Mouse (Mus musculus): ENCODE data around the gene Serpind1. TPM values are rescaled to one million over a fixed set of nuclear protein-coding genes. Genes with fewer than 3 reads are reported as not detected.

Gene Serpind1
- polyA plus RNA-seq, 2 experiments: 113 to 154 TPM

- H3K27ac ChIP-seq: no peak overlapping the region
- H3K27me3 ChIP-seq (ENCODE audit: control insufficient read depth, insufficient read depth, low read length): no peaks in the 10 kb centered on the region
- H3K9me3 ChIP-seq (ENCODE audit: control insufficient read depth, low read length): no peaks in the 10 kb centered on the region
- no peak for DNase-seq (ENCODE audit: low read depth in 3 of 3, low spot score in 3 of 3)
- 79% methylated on average over 4 of the region's 4 CpGs for WGBS (ENCODE audit: insufficient replicate concordance)
- peaks cover 12% of the 10 kb centered on the region for H3K36me3 ChIP-seq (replicated peaks; ENCODE audit: control insufficient read depth, insufficient read depth, low read depth)
- no peak overlapping the region for H3K9ac ChIP-seq (replicated peaks)
- H3K4me3 ChIP-seq (ENCODE audit: insufficient read depth in 1 of 2, low read depth in 2 of 2, low read length in 2 of 2): no peak overlapping the region
- H3K4me2 ChIP-seq (ENCODE audit: low read depth): no peak overlapping the region
- TF ChIP-seq CTCF (IDR thresholded peaks at IDR 0.05; ENCODE audit: low read depth) (no peak), EP300 (IDR thresholded peaks at IDR 0.05; ENCODE audit: low read depth) (no peak)
- H3K4me1 ChIP-seq (replicated peaks; ENCODE audit: control insufficient read depth in 2 of 2, insufficient read depth in 2 of 2, low read length in 1 of 2): peaks cover 0 to 5% of the 10 kb centered on the region in 2 experiments; a peak in 2 of 4 replicates
- ATAC-seq (ENCODE audit: insufficient read depth): no peak
Measured at GRCm38 (mm10) chr16:17358787-17359186, 27.6 kb downstream of the Serpind1 start.

GRCm38 (mm10) chr16:17382306-17382705, 51.1 kb downstream of the Serpind1 start:
- no peaks in the 10 kb centered on the region for H3K9me3 ChIP-seq (ENCODE audit: control insufficient read depth, low read length)
- ATAC-seq (ENCODE audit: insufficient read depth): no peak
- H3K9ac ChIP-seq (replicated peaks): no peak overlapping the region
- TF ChIP-seq EP300 (IDR thresholded peaks at IDR 0.05; ENCODE audit: low read depth) (no peak), CTCF (IDR thresholded peaks at IDR 0.05; ENCODE audit: low read depth) (no peak)
- no peak for DNase-seq (ENCODE audit: low read depth in 3 of 3, low spot score in 3 of 3)
- H3K36me3 ChIP-seq (replicated peaks; ENCODE audit: control insufficient read depth, insufficient read depth, low read depth): peaks cover 2% of the 10 kb centered on the region; the same call in 1 of the 2 replicates
- no peaks in the 10 kb centered on the region for H3K27me3 ChIP-seq (ENCODE audit: control insufficient read depth, insufficient read depth, low read length)
- no peak overlapping the region for H3K27ac ChIP-seq
- no peak overlapping the region for H3K4me2 ChIP-seq (ENCODE audit: low read depth)
- 82% methylated on average over 4 of the region's 4 CpGs for WGBS (ENCODE audit: insufficient replicate concordance)
- H3K4me3 ChIP-seq (ENCODE audit: insufficient read depth in 1 of 2, low read depth in 2 of 2, low read length in 2 of 2): no peak overlapping the region
- H3K4me1 ChIP-seq (replicated peaks; ENCODE audit: control insufficient read depth in 2 of 2, insufficient read depth in 2 of 2, low read length in 1 of 2): peaks cover 3 to 6% of the 10 kb centered on the region in 2 experiments

DNA sequence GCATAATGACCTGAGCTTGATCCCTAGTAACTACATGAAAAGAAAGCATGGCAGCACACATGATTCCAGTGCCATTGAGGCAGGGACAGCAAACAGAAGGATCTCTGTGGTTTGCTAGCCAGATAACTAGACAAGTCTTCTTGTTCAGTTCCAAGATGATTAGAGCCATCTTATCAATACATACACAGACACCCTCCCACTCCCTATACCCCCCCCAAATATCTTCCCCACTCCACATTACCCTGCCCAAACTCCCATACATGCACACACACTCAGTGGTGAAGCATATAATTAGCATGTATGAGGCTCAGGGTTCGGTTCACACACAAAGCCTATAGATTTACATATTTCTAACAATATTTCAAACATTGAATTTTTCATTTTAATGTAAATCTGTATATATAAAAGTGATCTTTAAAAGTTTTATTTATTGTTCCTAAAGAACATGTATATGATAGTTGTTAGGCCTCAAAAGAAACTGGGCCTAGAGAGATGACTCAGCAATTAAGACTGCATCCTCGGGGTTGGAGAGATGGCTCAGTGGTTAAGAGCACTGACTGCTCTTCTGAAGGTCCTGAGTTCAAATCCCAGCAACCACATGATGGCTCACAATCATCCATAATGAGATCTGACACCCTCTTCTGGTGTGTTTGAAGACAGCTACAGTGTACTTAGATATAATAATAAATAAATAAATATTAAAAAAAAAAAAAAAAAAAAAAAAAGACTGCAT, 52.6 kb downstream of the Serpind1 start:
- Histone ChIP-seq H3K9me3 (ENCODE audit: control insufficient read depth, low read length) (no peaks in the 10 kb centered on the region), H3K4me1 (replicated peaks; ENCODE audit: control insufficient read depth in 2 of 2, insufficient read depth in 2 of 2, low read length in 1 of 2) (peaks cover 3 to 6% of the 10 kb centered on the region in 2 experiments), H3K27me3 (ENCODE audit: control insufficient read depth, insufficient read depth, low read length) (no peaks in the 10 kb centered on the region), H3K36me3 (replicated peaks; ENCODE audit: control insufficient read depth, insufficient read depth, low read depth) (no peaks in the 10 kb centered on the region; the same call in 1 of the 2 replicates), H3K4me2 (ENCODE audit: low read depth) (no peak overlapping the region), H3K27ac (0 out of 2 replicates have a peak overlapping the region, but pooled peaks have one; percentile 22), H3K9ac (replicated peaks) (no peak overlapping the region), H3K4me3 (ENCODE audit: insufficient read depth in 1 of 2, low read depth in 2 of 2, low read length in 2 of 2) (no peak overlapping the region)
- ATAC-seq (ENCODE audit: insufficient read depth) (peak; percentile 86), DNase-seq (ENCODE audit: low read depth in 3 of 3, low spot score in 3 of 3) (no peak)
- 25% methylated on average over 2 of the region's 2 CpGs for WGBS (ENCODE audit: insufficient replicate concordance)
- TF ChIP-seq CTCF (IDR thresholded peaks at IDR 0.05; ENCODE audit: low read depth): no peak
- TF ChIP-seq EP300 (IDR thresholded peaks at IDR 0.05; ENCODE audit: low read depth): peak; percentile 39; the same call in 1 of the 2 replicates

- TF ChIP-seq EP300 (IDR thresholded peaks at IDR 0.05; ENCODE audit: low read depth) (no peak), CTCF (IDR thresholded peaks at IDR 0.05; ENCODE audit: low read depth) (no peak)
- Histone ChIP-seq H3K4me2 (ENCODE audit: low read depth) (no peak overlapping the region), H3K4me1 (replicated peaks; ENCODE audit: control insufficient read depth in 2 of 2, insufficient read depth in 2 of 2, low read length in 1 of 2) (no peaks in the 10 kb centered on the region), H3K4me3 (ENCODE audit: insufficient read depth in 1 of 2, low read depth in 2 of 2, low read length in 2 of 2) (no peak overlapping the region), H3K36me3 (replicated peaks; ENCODE audit: control insufficient read depth, insufficient read depth, low read depth) (no peaks in the 10 kb centered on the region), H3K27me3 (ENCODE audit: control insufficient read depth, insufficient read depth, low read length) (no peaks in the 10 kb centered on the region), H3K9me3 (ENCODE audit: control insufficient read depth, low read length) (no peaks in the 10 kb centered on the region), H3K27ac (no peak overlapping the region), H3K9ac (replicated peaks) (no peak overlapping the region)
- DNase-seq (ENCODE audit: low read depth in 3 of 3, low spot score in 3 of 3) (no peak), ATAC-seq (ENCODE audit: insufficient read depth) (no peak)
- WGBS (ENCODE audit: insufficient replicate concordance): 70% methylated on average over 4 of the region's 4 CpGs
Measured at GRCm38 (mm10) chr16:17392784-17393183, 61.6 kb downstream of the Serpind1 start.

Other genes with a start within 250 kb of the Serpind1 start
- 29.1 and 33.4 TPM in 2 replicates for gene Ppil2, start 220.1 kb upstream of the Serpind1 start, polyA plus RNA-seq (2012; rRNA removed)
- gene Ppil2, start 220.1 kb upstream of the Serpind1 start, polyA plus RNA-seq (2014; fragmentation: Nextera tagmentation; extraction: Ambion mirVana): 46.1 and 50.5 TPM in 2 replicates
- gene 2610318N02Rik, start 206.2 kb upstream of the Serpind1 start, polyA plus RNA-seq (2012; rRNA removed): 18.8 and 21.5 TPM in 2 replicates
- gene 2610318N02Rik, start 206.2 kb upstream of the Serpind1 start, polyA plus RNA-seq (2014; fragmentation: Nextera tagmentation; extraction: Ambion mirVana): 15.2 and 16.7 TPM in 2 replicates
- gene Sdf2l1, start 199.0 kb upstream of the Serpind1 start, polyA plus RNA-seq (2012; rRNA removed): 22.4 and 23.3 TPM in 2 replicates
- gene Sdf2l1, start 199.0 kb upstream of the Serpind1 start, polyA plus RNA-seq (2014; fragmentation: Nextera tagmentation; extraction: Ambion mirVana): 38.3 and 41.0 TPM in 2 replicates
- 10.2 and 10.8 TPM in 2 replicates for gene Ydjc, start 186.8 kb upstream of the Serpind1 start, polyA plus RNA-seq (2012; rRNA removed)
- 7.9 and 9.6 TPM in 2 replicates for gene Ydjc, start 186.8 kb upstream of the Serpind1 start, polyA plus RNA-seq (2014; fragmentation: Nextera tagmentation; extraction: Ambion mirVana)
- gene Ccdc116, start 184.1 kb upstream of the Serpind1 start, polyA plus RNA-seq (2012; rRNA removed): 0.92 and 1.0 TPM in 2 replicates
- 0.37 and 0.51 TPM in 2 replicates for gene Ccdc116, start 184.1 kb upstream of the Serpind1 start, polyA plus RNA-seq (2014; fragmentation: Nextera tagmentation; extraction: Ambion mirVana)
- 34.6 and 65.1 TPM in 2 replicates for gene Ube2l3, start 128.7 kb upstream of the Serpind1 start, polyA plus RNA-seq (2012; rRNA removed)
- 208 and 218 TPM in 2 replicates for gene Ube2l3, start 128.7 kb upstream of the Serpind1 start, polyA plus RNA-seq (2014; fragmentation: Nextera tagmentation; extraction: Ambion mirVana)
- 0.01 and 0.03 TPM in 2 replicates for gene Rimbp3, start 122.8 kb upstream of the Serpind1 start, polyA plus RNA-seq (2012; rRNA removed)
- 0.05 and 0.06 TPM in 2 replicates for gene Rimbp3, start 122.8 kb upstream of the Serpind1 start, polyA plus RNA-seq (2014; fragmentation: Nextera tagmentation; extraction: Ambion mirVana)
- gene Hic2, start 97.8 kb upstream of the Serpind1 start, polyA plus RNA-seq (2012; rRNA removed): 2.0 and 2.2 TPM in 2 replicates
- 2.0 TPM in 2 replicates for gene Hic2, start 97.8 kb upstream of the Serpind1 start, polyA plus RNA-seq (2014; fragmentation: Nextera tagmentation; extraction: Ambion mirVana)
- gene Tmem191c, start 55.3 kb upstream of the Serpind1 start, polyA plus RNA-seq (2012; rRNA removed): 2.9 and 4.3 TPM in 2 replicates
- 1.6 TPM in 2 replicates for gene Tmem191c, start 55.3 kb upstream of the Serpind1 start, polyA plus RNA-seq (2014; fragmentation: Nextera tagmentation; extraction: Ambion mirVana)
- gene Snap29, start 74.6 kb downstream of the Serpind1 start, polyA plus RNA-seq (2012; rRNA removed): 3.1 and 4.3 TPM in 2 replicates
- gene Snap29, start 74.6 kb downstream of the Serpind1 start, polyA plus RNA-seq (2014; fragmentation: Nextera tagmentation; extraction: Ambion mirVana): 4.5 and 4.9 TPM in 2 replicates
- gene Pi4ka, start 74.9 kb downstream of the Serpind1 start, polyA plus RNA-seq (2012; rRNA removed): 15.9 and 19.0 TPM in 2 replicates
- 13.7 and 16.8 TPM in 2 replicates for gene Pi4ka, start 74.9 kb downstream of the Serpind1 start, polyA plus RNA-seq (2014; fragmentation: Nextera tagmentation; extraction: Ambion mirVana)
- gene Crkl, start 120.6 kb downstream of the Serpind1 start, polyA plus RNA-seq (2012; rRNA removed): 6.8 and 8.0 TPM in 2 replicates
- gene Crkl, start 120.6 kb downstream of the Serpind1 start, polyA plus RNA-seq (2014; fragmentation: Nextera tagmentation; extraction: Ambion mirVana): 18.8 and 25.0 TPM in 2 replicates
- gene Aifm3, start 158.2 kb downstream of the Serpind1 start, polyA plus RNA-seq (2012; rRNA removed): 0.67 and 1.3 TPM in 2 replicates
- 0.53 and 0.99 TPM in 2 replicates for gene Aifm3, start 158.2 kb downstream of the Serpind1 start, polyA plus RNA-seq (2014; fragmentation: Nextera tagmentation; extraction: Ambion mirVana)
- gene Lztr1, start 177.3 kb downstream of the Serpind1 start, polyA plus RNA-seq (2012; rRNA removed): 32.0 and 32.5 TPM in 2 replicates
- gene Lztr1, start 177.3 kb downstream of the Serpind1 start, polyA plus RNA-seq (2014; fragmentation: Nextera tagmentation; extraction: Ambion mirVana): 15.5 and 17.2 TPM in 2 replicates
- 20.4 and 21.8 TPM in 2 replicates for gene Thap7, start 199.8 kb downstream of the Serpind1 start, polyA plus RNA-seq (2012; rRNA removed)
- 19.7 and 24.5 TPM in 2 replicates for gene Thap7, start 199.8 kb downstream of the Serpind1 start, polyA plus RNA-seq (2014; fragmentation: Nextera tagmentation; extraction: Ambion mirVana)
- 0.02 TPM in 1 of 2 replicates, not detected in the other for gene Lrrc74b, start 229.9 kb downstream of the Serpind1 start, polyA plus RNA-seq (2012; rRNA removed)
- gene Lrrc74b, start 229.9 kb downstream of the Serpind1 start, polyA plus RNA-seq (2014; fragmentation: Nextera tagmentation; extraction: Ambion mirVana): 0.06 TPM in 1 of 2 replicates, not detected in the other
- 0.05 and 0.06 TPM in 2 replicates for gene P2rx6, start 230.5 kb downstream of the Serpind1 start, polyA plus RNA-seq (2012; rRNA removed)
- 0.13 TPM in 1 of 2 replicates, not detected in the other for gene P2rx6, start 230.5 kb downstream of the Serpind1 start, polyA plus RNA-seq (2014; fragmentation: Nextera tagmentation; extraction: Ambion mirVana)

Data from liver, embryonic 14.5 days (tissue).